Mouse (Mus musculus): ENCODE data around the gene Ergic1.

Gene Ergic1

DNA sequence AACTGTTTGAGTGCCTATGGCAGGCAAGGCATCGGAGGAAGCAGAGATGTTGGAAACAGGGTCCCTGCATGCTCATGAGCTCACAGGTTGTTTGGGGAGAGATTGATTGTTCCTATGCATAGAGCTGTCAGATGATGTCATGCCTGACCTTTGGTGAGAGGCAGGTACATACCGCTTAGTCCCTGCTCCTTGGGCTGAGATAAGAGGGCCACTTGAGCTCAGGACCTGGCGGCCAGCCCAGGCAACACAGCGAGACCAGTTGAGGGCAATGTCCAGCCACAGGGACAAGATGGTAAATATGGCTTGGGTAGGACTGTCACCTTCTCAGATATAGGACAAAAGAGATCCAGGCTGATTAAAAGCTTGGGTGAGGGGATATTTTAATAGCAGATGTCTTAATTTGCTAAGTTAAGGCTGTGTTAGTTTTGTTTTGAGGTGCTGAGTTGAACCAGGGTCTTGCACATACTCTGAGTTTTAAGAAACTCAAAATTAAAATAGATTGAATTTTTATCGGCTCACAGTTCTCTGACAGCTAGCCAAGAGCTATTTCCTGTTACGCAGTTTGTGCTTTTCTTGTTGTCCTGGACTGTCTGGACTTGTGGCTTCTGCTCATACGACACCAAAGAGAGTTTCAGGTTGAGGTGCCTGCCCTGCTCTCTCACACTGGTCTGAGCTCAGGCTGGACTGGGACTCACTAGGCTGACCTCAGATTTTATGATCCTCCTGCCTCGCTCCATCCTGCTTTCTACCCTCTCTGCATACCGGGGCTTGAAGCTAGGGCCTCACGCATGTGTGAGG is 138.7 kb downstream of the Ergic1 start:
- DNase-seq (ENCODE audit: low read depth, low spot score), result no peak

DNA sequence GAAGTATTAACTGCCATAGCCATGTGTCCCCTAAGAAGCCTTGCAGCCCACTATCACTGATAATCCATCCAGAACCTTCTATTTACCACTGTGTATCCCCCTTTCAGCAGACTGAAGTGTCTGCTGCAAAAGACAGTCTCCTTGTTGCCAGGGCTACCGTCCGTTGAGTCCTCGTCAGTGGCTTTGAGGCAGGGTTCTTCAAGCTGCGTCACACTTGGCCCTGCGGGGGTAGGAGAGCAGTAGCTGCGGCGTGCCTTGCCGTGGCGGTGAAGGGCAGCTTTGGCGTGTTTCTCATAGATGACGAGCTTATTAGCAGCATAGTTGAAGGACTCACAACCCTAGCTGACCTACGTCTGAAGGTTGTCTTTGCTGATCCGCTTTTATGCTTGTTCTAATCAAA is 140.3 kb downstream of the Ergic1 start:
- no peak for DNase-seq (ENCODE audit: low read depth, low spot score)

DNA sequence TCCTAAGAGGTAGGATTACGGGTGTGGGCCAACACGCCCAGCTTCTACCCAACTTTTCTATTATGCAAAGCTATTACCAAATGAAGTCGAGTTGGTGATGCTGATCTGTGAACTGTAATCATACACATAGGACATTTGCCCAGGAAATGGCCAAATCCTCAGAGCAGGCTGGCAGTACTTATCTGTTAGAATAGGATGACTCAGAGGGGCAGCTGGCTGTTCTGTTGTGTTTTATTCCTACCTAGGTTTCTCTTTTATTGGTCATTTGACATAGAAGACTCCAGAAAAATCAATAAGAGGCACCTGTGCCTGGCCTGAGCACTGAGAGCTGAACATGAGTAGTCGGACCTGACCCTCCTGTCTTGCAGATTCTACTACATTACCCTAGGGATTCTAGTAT is 141.3 kb downstream of the Ergic1 start:
- DNase-seq (ENCODE audit: low read depth, low spot score), result no peak

DNA sequence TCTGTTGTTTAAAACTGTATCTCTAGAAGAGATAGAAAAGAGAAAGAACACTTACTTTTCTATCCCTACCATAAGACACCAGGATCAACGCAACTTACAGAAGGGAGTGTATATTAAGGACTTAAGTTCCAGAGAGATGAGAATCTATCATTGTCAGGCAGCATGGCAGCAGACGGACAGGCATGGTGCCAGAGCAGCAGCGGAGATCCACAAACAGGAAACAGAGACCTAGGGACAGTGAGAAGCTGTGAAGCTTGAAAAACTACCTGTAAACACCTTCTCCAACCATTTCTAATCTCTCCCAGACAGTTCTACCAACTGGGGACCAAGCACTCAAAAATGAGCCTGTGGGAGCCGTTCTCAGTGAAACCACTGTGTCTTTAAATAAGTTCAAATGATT is 142.4 kb downstream of the Ergic1 start:
- DNase-seq (ENCODE audit: low read depth, low spot score), result no peak

DNA sequence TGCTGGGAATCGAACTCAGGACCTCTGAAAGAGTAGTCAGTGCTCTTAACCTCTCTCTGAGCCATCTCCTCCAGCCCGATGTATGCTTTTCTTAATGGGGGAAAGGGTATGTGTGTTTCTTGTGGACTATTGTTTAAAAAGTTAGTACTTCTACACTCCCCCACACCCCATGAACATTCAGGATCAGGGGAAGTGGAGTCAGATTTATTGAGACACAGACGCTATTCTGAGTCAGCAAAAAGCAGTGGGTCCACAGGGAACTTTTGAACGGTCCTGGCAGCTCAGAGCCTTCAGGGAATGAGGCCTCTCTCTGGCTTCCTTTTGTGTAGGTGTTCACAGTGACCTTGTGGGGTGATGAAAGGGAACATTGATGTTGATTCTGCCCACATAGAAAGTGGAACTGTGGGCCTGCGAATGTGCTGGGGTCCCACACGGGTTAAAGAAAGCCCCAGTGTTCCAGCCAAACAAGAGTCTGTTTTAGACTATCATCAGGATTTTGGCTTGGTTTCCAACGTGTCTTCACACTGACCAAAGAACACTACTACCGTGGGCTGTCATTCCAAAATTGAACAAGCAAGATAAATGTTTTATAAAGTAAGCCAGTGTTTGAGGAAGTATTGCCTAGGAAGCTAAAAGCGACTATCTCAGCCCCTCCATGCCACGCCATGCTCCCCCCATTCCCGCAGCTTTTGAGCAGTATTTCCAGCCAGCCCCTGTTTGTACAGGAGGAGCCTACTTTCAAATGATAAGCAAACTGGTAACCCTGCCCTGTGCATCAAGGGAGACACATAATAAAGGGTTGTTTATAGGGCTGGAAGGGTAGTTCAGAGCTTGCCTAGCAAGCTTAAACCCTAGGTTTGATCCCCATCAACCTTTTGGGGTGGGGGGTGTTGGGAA is 144.4 kb downstream of the Ergic1 start:
- DNase-seq (ENCODE audit: low read depth, low spot score), result no peak
